Mouse (Mus musculus) c-Kit-positive CD71-positive TER-119-positive erythroid progenitor cells, embryonic 14.5 days (primary cell): ENCODE measurements around the gene Rps6kb1.
"Not testable (repeated sequence)": the region's sequence is repeated elsewhere in the genome, so short reads cannot be mapped to it uniquely, and the experiment has no call there.

Source experiments
- DNase-seq: peaks from one replicate; pipeline ENCODE4 v3.0.0-alpha.2; 2013; ENCODE audit warnings: low spot score

Gene Rps6kb1

DNA sequence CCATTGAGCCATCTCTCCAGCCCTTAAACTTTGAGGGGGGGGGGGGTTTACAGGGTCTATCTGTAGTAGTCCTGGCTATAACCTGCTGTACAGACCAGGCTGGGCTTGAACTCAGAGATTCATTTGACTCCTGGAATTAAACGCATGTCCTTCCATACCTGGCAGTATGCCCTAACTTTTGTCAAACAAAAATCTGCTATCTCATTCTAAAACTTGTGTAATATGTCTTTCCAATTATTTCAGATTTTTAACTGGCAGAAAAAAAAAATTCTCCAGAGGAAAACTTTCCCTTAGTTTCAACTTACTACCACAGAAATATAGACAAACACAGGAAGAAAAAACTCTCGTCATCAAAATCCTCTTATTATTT, 4.1 kb downstream of the Rps6kb1 start:
- DNase-seq: no peak

GRCm38 (mm10) chr11:86539716-86540475, 4.7 kb downstream of the Rps6kb1 start:
- DNase-seq: no peak

- no peak for DNase-seq
Observed at GRCm38 (mm10) chr11:86538786-86539185, 5.8 kb downstream of the Rps6kb1 start.

- no peak for DNase-seq
Observed at GRCm38 (mm10) chr11:86534201-86534910, 10.2 kb downstream of the Rps6kb1 start.

- not testable (repeated sequence) for DNase-seq
Observed at GRCm38 (mm10) chr11:86533302-86533701, 11.3 kb downstream of the Rps6kb1 start.

- peak; percentile 37 for DNase-seq
Observed at GRCm38 (mm10) chr11:86532834-86533233, 11.8 kb downstream of the Rps6kb1 start.

- no peak for DNase-seq
Observed at GRCm38 (mm10) chr11:86527528-86527927, 17.1 kb downstream of the Rps6kb1 start.

DNA sequence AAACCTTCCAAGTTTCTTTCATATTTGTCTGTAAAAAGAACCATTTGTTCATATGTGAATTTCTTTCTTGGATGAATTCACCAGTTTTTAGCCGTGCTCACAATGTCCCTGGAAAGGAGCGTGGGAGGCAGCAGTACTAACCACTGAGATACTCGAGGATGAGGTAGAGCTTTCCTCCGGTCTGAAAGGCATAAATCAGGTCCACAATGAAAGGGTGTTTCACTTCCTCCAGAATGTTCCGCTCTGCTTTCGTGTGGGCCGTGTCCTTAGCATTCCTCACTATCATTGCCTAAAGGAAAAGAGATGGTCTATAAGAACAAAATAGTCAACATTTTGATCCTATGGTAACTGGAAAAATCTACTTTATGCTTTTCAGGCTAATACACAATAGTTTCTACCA, 24.9 kb downstream of the Rps6kb1 start:
- DNase-seq: no peak

DNA sequence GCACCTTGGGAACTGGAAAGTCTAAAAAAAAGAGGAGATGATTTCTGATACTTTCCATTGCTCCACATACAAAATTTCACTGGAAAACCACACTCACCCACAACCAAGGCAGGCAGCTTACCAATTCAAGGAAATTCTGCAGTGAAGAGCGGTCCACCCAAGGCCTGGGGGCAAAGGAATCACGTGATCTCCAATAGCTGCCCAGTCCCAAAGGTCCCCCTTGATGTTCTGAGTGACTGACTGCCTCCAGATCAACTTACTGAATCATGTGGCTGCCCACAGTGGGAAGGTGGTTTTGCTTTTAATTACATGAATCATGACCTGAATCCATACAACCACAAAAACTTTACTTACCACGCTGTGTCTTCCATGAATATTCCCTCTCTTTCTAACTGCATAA, 27.4 kb downstream of the Rps6kb1 start:
- no peak for DNase-seq

DNA sequence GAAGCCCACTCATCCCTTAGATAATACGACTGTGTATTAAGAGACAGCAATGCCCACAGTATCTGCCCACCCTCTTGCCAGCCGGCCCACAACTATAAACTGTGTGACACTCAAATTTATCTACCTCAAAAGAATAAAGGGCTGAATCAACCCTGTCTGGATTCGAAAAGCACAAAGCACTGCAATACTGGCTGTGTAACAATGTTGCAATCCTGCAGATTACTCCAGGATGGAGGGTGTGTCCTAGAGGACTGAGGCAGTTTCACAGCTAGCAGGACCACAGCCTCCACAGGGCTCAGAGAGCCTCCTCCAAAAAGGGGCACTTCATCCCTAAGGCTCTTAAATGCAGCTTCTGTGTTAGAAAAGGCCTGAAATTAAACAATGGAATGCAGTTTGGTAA, 28.0 kb downstream of the Rps6kb1 start:
- no peak for DNase-seq

GRCm38 (mm10) chr11:86507991-86508390, 36.6 kb downstream of the Rps6kb1 start:
- no peak for DNase-seq

DNA sequence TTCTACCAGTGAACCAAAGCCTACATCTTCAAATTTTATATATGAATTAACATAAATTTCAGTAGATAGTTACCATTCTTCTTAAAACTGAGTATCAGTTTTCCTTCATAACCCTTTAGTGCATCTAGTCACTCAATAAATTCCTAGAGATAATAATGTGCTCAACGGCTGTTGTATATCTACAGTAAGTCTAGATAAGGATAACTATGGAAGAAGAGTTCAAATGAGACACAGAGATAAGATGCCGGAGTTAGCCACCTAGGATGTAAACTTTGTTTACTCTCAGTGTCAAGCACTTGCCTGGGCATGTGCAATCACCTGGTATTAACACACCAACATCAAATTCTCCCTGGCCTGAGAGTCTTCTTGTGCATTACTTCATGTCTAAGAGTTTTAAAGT, 37.3 kb downstream of the Rps6kb1 start:
- no peak for DNase-seq

DNA sequence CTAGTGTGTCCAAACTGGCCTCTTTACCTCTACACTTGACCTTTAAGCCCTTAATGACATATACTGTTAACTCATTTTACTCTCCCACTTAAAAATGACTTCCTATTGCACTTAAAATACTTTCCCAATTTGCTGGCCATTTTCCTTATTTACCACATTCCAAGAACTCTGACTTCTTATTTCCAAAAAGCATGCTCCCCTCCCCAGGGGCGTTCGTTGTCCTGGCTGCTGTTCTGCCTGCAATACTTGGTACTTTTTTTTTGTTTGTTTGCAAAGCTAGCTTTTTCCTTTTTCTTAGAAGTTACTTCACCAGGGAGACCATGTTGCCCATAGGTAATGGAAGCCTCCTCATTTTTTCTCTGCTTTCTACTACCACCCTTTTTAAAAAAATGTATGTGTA, 41.5 kb downstream of the Rps6kb1 start:
- no peak for DNase-seq

DNA sequence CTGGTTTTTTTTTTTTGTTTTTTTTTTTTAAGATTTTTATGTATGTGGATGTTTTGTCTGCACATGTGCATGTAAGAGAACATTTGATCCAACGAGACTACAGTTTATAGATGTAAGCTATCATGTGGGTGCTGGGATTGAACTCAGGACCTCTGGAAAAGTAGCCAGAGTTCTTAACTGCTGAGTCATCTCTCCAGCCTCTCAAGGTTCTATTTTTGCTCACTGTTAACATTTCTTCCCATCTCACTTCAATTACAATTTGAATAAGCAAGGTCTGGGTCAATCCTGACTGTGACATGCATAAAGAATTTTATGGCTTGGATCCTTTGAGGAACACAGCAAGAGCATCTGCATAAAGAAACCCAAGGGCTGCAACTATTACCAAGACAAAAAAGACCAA, 43.8 kb downstream of the Rps6kb1 start:
- DNase-seq: no peak

DNA sequence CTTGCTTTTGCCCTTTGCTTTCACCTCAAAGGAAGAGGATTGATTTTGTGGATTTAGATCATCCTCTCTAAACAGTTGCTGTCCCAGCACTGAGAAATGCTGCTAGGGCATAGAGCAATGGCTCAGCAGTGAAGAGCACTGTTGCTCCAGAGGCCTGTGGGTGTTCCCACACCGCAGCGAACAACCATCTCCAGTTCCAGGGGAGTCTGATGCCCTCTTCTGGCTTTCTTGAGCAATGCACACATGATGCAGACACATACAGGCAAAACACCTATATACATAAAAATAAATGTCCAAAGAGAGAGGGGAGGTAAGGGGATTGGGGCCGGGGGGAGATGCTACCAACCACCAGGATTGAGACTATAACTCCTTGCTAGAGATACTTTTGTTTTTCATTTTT, 46.7 kb downstream of the Rps6kb1 start:
- DNase-seq: peak; percentile 12

GRCm38 (mm10) chr11:86497356-86497755, 47.2 kb downstream of the Rps6kb1 start:
- no peak for DNase-seq

DNA sequence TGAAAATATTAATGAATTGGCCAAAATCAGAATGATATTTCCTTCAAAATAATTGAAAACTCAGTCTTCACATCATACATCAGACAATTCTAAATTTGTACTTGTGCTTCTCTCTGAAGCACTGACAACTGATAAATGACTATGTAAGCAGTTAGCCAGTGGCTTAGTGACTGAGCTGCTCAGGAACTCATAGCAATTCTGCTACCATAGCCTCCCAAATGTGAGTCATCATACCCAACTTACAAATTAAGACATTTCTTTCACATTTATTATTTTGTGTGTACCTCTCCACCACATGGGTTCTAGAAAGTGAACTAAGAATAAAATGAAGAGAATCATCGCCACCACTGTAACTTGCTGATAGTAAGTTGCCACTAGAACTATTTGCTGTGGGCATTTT, 53.8 kb downstream of the Rps6kb1 start:
- DNase-seq: no peak

- DNase-seq: peak; percentile 44
Observed at GRCm38 (mm10) chr11:86484910-86485510, 59.6 kb downstream of the Rps6kb1 start.

DNA sequence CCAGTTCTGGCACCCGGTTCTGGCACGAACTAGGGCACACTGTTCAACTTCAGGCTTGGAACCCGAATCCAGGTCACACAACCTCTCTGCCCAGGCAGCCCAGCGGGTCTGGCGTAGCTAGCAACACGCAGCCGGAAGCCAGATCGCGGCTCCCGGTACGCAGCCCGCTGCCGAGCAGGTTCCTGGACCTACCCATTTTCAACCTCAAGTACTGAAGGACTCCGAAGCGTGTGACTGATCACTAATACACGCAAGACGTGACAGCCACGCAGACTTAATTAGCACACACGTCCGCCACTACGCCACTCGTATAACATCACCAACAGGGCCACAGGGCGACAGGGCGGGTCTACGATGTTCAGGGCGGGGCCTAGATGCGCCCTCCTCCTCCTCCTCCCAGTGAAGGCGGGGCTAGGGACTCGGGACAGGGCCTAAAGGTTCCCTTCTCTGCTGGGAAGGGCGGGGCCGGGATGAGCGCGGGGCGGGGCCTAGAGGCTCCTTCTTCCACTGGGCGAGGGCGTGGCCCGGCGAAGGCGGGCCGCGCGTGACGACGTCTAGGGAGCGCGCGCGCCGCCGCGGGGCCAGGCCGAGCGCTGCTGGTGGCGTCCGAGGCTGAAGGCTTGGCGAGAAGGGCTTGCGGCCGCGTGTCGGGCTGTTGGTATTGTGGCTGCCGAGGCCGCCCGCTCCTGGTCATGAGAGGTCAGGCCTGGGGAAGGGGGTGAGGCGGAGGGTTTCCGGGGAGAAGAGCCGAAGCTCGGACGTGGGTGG, 60.3 kb downstream of the Rps6kb1 start, which contains the start of gene Rnft1:
Rnft1 (plus strand) TSS at position 557 of the 768 bp plus-strand sequence.
- peak; percentile 98 for DNase-seq

- DNase-seq: no peak
Observed at GRCm38 (mm10) chr11:86473576-86473975, 71.0 kb downstream of the Rps6kb1 start.

DNA sequence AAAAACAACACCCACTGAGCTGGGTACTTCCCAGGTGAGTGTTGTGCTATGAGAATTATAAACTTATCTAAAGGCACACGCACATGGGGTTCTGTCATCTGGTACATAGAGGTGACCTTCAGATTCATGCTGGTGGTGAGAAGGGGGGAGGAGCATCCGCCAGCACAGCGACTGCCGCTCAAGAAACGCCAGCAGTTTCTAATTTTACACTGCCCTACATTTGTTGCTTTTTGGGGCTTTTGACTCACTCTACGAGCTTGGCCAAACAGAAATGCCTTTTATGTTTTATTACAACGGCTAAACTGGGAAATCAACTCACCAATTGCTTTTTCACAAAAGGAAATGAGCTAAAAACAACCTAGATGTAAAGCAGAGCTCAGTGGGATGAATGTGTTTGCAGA, 71.8 kb downstream of the Rps6kb1 start:
- no peak for DNase-seq

- DNase-seq: no peak
Observed at GRCm38 (mm10) chr11:86471785-86472184, 72.8 kb downstream of the Rps6kb1 start.
